Mouse (Mus musculus): ENCODE measurements around the gene Msl2.

- TF ChIP-seq POLR2A (IDR thresholded peaks at IDR 0.05; ENCODE audit: low read depth, low read length) (no peak), CTCF (IDR thresholded peaks at IDR 0.05; ENCODE audit: extremely low read depth, insufficient read depth, insufficient read length, insufficient replicate concordance) (no peak)
These were observed 3.6 kb downstream of the Msl2 start for GRCm38 (mm10) chr9:101077486-101077885.

All from spleen, adult 2 months (tissue).